Mouse (Mus musculus) mesoderm, embryonic 11.5 days (tissue): ENCODE results near the gene Esyt2.
"Not testable (repeated sequence)": the region's sequence is repeated elsewhere in the genome, so short reads cannot be mapped to it uniquely, and the experiment has no call there.

ENCODE experiments used
- DNase-seq: peaks from one replicate; pipeline ENCODE4 v3.0.0-alpha.2; 2012; ENCODE audit warnings: low read depth, low spot score

Esyt2 gene

GRCm38 (mm10) chr12:116280653-116281364 is at the start of gene Esyt2:
Gene Esyt2, plus strand, starts transcription at chr12:116281196.
- DNase-seq: peak; percentile 99

GRCm38 (mm10) chr12:116231612-116232011 is 49.4 kb upstream of the Esyt2 start:
- DNase-seq: no peak

- no peak for DNase-seq
Observed at GRCm38 (mm10) chr12:116232061-116232460, 48.9 kb upstream of the Esyt2 start.

- no peak for DNase-seq
Observed at GRCm38 (mm10) chr12:116235356-116235755, 45.6 kb upstream of the Esyt2 start.

- no peak for DNase-seq
Observed at GRCm38 (mm10) chr12:116236658-116237057, 44.3 kb upstream of the Esyt2 start.

GRCm38 (mm10) chr12:116238370-116238769 is 42.6 kb upstream of the Esyt2 start:
- DNase-seq: no peak

- DNase-seq: no peak
Observed at GRCm38 (mm10) chr12:116238803-116239202, 42.2 kb upstream of the Esyt2 start.

GRCm38 (mm10) chr12:116244601-116245000 is 36.4 kb upstream of the Esyt2 start:
- DNase-seq: no peak

- DNase-seq: no peak
Observed at GRCm38 (mm10) chr12:116254652-116255051, 26.3 kb upstream of the Esyt2 start.

GRCm38 (mm10) chr12:116255636-116256035 is 25.4 kb upstream of the Esyt2 start:
- no peak for DNase-seq

GRCm38 (mm10) chr12:116258321-116258720 is 22.7 kb upstream of the Esyt2 start:
- DNase-seq: no peak

GRCm38 (mm10) chr12:116262555-116263341 is 18.2 kb upstream of the Esyt2 start, which contains the start of gene Wdr60:
Gene Wdr60, minus strand, starts transcription at chr12:116263022.
- peak; percentile 90 for DNase-seq

GRCm38 (mm10) chr12:116264756-116265155 is 16.2 kb upstream of the Esyt2 start:
- no peak for DNase-seq

GRCm38 (mm10) chr12:116265275-116265674 is 15.7 kb upstream of the Esyt2 start:
- no peak for DNase-seq

GRCm38 (mm10) chr12:116269450-116269849 is 11.5 kb upstream of the Esyt2 start:
- DNase-seq: no peak

- no peak for DNase-seq
Observed at GRCm38 (mm10) chr12:116270538-116270937, 10.5 kb upstream of the Esyt2 start.

- DNase-seq: no peak
Observed at GRCm38 (mm10) chr12:116271071-116271470, 9.9 kb upstream of the Esyt2 start.

GRCm38 (mm10) chr12:116273733-116274132 is 7.3 kb upstream of the Esyt2 start:
- no peak for DNase-seq

- DNase-seq: not testable (repeated sequence)
Observed at GRCm38 (mm10) chr12:116275086-116275485, 5.9 kb upstream of the Esyt2 start, which contains the start of gene Gm11027. Gene Gm11027, plus strand, starts transcription at chr12:116275386.

- no peak for DNase-seq
Observed at GRCm38 (mm10) chr12:116275631-116276030, 5.4 kb upstream of the Esyt2 start.

- DNase-seq: no peak
Observed at GRCm38 (mm10) chr12:116276961-116277360, 4.0 kb upstream of the Esyt2 start.

- DNase-seq: no peak
Observed at GRCm38 (mm10) chr12:116278541-116278940, 2.5 kb upstream of the Esyt2 start.

GRCm38 (mm10) chr12:116279181-116279580 is 1.8 kb upstream of the Esyt2 start:
- no peak for DNase-seq
